Mouse (Mus musculus) lung, embryonic 15.5 days (tissue): ENCODE data around the gene Tgoln1. TPM values are rescaled to one million over a fixed set of nuclear protein-coding genes. Genes with fewer than 3 reads are reported as not detected.

Source experiments
- ATAC-seq: fragments of 200-750 bp; cut with Nextera tagmentation; 2 replicates; pipeline ENCODE4 v1.8.0; 2017; ENCODE audit warnings: moderate number of reproducible peaks, borderline replicate concordance; ENCODE audit not compliant: low FRiP score, low TSS enrichment; ENCODE audit errors: extremely low read depth
- H3K27ac ChIP-seq: fragments of 300-500 bp; sonication (generic); 2 replicates; pipeline ENCODE4 v1.5.1; 2015; ENCODE audit warnings: moderate library complexity, mild to moderate bottlenecking, inconsistent platforms
- H3K27me3 ChIP-seq: fragments of 300-500 bp; sonication (generic); 2 replicates; pipeline ENCODE4 v1.6.1; 2015; ENCODE audit warnings: inconsistent platforms
- H3K36me3 ChIP-seq: fragments of 300-500 bp; sonication (generic); 2 replicates; pipeline ENCODE4 v1.6.1; 2015; ENCODE audit warnings: inconsistent platforms
- H3K4me1 ChIP-seq: fragments of 300-500 bp; sonication (generic); 2 replicates; pipeline ENCODE4 v1.6.1; 2015; ENCODE audit warnings: inconsistent platforms
- H3K4me2 ChIP-seq: fragments of 300-500 bp; sonication (generic); 2 replicates; pipeline ENCODE4 v1.6.1; 2015; ENCODE audit warnings: inconsistent platforms, mild to moderate bottlenecking, moderate library complexity
- H3K4me3 ChIP-seq: fragments of 300-500 bp; sonication (generic); 2 replicates; pipeline ENCODE4 v1.5.1; 2015; ENCODE audit warnings: mild to moderate bottlenecking, inconsistent platforms
- H3K9ac ChIP-seq: fragments of 300-500 bp; sonication (generic); 2 replicates; pipeline ENCODE4 v1.6.1; 2015; ENCODE audit warnings: inconsistent platforms
- H3K9me3 ChIP-seq: fragments of 300-500 bp; sonication (generic); 2 replicates; pipeline ENCODE4 v1.6.1; 2016; ENCODE audit warnings: inconsistent platforms
- WGBS: fragments of 180-500 bp; shearing (Covaris S2); methylation state at CpG from one replicate; pipeline ENCODE4 v1.1.7; 2015; 5-methylcytosine and 5-hydroxymethylcytosine counted together
- polyA plus RNA-seq: library from polyadenylated mRNA; unstranded; fragments of >200 nt; fragmentation: Nextera tagmentation; extraction: Ambion mirVana; gene quantifications from 2 replicates; pipeline ENCODE4 v1.2.1, GENCODE M21; 2015

Tgoln1 gene
- polyA plus RNA-seq, 1 experiment from 2014 or later: 43.4 TPM

DNA sequence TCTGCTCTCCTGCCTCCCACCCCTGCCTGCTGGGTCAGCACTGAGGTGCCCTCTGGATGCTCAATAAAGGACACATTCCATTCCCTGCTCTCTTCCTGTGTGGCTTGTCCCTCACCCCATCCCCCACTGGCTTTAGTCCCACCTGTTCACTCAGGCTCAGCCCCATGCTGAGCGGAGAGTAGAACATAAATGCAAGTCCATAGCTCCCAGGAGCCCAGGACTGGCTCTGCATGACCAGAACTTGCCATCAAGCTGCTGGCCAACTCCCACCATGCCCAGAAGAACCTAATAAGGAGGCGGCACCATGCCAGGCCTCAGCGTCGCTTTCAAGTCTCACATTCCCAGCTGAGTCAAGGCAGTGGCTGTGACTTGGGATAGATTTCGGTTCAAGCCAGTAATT is 53.9 kb downstream of the Tgoln1 start:
- no peaks in the 10 kb centered on the region for H3K27me3 ChIP-seq
- no peaks in the 10 kb centered on the region for H3K9me3 ChIP-seq
- no peak overlapping the region for H3K27ac ChIP-seq
- WGBS: 67% methylated on average over 5 of the region's 5 CpGs
- H3K4me2 ChIP-seq: no peak overlapping the region
- H3K36me3 ChIP-seq: peaks cover 1% of the 10 kb centered on the region; the same call in 1 of the 2 replicates
- H3K4me1 ChIP-seq: peaks cover 13% of the 10 kb centered on the region
- no peak for ATAC-seq
- H3K9ac ChIP-seq: no peak overlapping the region
- H3K4me3 ChIP-seq: no peak overlapping the region

DNA sequence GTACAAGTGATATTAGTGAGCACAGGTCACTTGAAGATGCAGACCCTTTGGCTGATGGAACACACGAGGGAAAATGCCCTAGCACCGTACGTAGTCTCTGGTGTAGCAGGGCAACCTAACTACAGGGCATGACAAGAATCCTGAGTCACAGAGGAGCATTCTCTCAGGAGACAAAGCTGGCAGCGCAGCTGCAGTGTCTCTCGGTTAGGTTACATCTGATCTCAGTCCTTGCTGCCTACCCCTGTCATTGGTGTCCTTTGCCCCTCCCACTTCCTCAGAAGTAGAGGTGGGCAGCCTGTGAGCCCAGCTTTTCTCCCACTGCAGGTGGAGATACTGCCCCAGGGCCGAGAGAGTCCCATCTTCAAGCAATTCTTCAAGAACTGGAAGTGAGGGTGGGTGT is 54.3 kb downstream of the Tgoln1 start:
- no peak for ATAC-seq
- 41% methylated on average over 6 of the region's 6 CpGs for WGBS
- Histone ChIP-seq H3K36me3 (no peaks in the 10 kb centered on the region), H3K9ac (no peak overlapping the region), H3K27me3 (no peaks in the 10 kb centered on the region), H3K9me3 (no peaks in the 10 kb centered on the region), H3K4me3 (no peak overlapping the region), H3K4me1 (peaks cover 13% of the 10 kb centered on the region), H3K4me2 (no peak overlapping the region), H3K27ac (no peak overlapping the region)

GRCm38 (mm10) chr6:72560801-72561200 is 56.0 kb downstream of the Tgoln1 start:
- Histone ChIP-seq H3K27ac (no peak overlapping the region), H3K4me2 (no peak overlapping the region), H3K4me1 (peaks cover 11% of the 10 kb centered on the region), H3K36me3 (no peaks in the 10 kb centered on the region), H3K9me3 (no peaks in the 10 kb centered on the region), H3K27me3 (no peaks in the 10 kb centered on the region), H3K9ac (no peak overlapping the region), H3K4me3 (no peak overlapping the region)
- WGBS: 59% methylated on average over 8 of the region's 8 CpGs
- no peak for ATAC-seq

Other genes with a start within 250 kb of the Tgoln1 start
- gene Vamp5, start 236.5 kb downstream of the Tgoln1 start, polyA plus RNA-seq: 34.5 and 37.5 TPM in 2 replicates
- 179 and 194 TPM in 2 replicates for gene Vamp8, start 226.3 kb downstream of the Tgoln1 start, polyA plus RNA-seq
- gene Ggcx, start 202.7 kb downstream of the Tgoln1 start, polyA plus RNA-seq: 36.5 and 40.0 TPM in 2 replicates
- gene Mat2a, start 177.4 kb downstream of the Tgoln1 start, polyA plus RNA-seq: 333 and 355 TPM in 2 replicates
- not detected in 2 replicates for gene Sh2d6, start 95.3 kb downstream of the Tgoln1 start, polyA plus RNA-seq
- 54.2 and 57.9 TPM in 2 replicates for gene Capg, start 72.6 kb downstream of the Tgoln1 start, polyA plus RNA-seq
- 16.2 and 17.7 TPM in 2 replicates for gene Elmod3, start 18.6 kb downstream of the Tgoln1 start, polyA plus RNA-seq
- 18.5 and 18.8 TPM in 2 replicates for gene Retsat, start 18.5 kb downstream of the Tgoln1 start, polyA plus RNA-seq
- 31.5 and 33.8 TPM in 2 replicates for gene Tcf7l1, start 172.3 kb upstream of the Tgoln1 start, polyA plus RNA-seq